Mouse (Mus musculus): ENCODE measurements at regions not wholly inside any gene's neighbourhood (a gene's known extent, or its start where the extent isn't known, plus 50 kb on each side); places are given as distances from the start of the nearest gene placed in this dataset.
"Not testable (repeated sequence)": the region's sequence is repeated elsewhere in the genome, so short reads cannot be mapped to it uniquely, and the experiment has no call there.

DNA sequence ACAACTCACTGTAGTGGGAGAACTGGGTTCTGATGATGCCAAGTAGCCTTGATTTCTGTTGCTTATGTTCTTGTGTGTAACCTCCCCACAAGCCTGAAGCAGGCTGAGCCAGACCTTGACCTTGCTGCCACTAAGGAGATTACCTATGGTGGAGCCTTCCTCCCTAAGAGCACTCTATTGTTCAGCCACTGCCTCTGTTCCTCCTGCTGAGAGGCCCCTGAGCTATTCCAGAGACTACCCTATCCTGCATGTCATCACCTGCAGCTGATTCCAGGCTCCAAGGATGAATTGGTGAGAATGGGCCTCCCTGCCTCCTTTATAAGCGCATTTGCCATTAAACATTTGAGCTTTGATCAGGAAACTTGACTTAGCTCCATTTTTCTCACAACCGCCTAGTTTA is 60.8 kb upstream of the Dnajc1 start:
- not testable (repeated sequence) for DNase-seq (ENCODE audit: low read depth, low spot score)

DNA sequence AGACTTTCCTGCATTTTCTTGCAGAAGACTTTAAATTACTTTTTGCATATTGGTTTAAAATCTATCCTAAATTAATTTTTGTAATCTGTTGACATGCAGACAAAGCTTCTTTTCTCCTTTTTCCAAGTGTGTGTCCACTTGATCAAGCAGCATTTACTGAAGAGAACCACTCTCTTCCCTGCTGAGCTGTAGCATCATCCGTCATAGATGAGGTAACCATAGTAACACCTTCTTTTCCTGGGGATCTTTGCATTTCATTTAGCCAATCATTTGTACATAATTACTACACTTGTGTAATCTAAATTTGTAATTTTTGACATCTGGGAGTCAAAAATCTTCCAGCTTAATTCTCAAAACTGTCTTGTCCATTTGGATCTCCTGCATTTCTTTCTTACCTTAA is 53.2 kb upstream of the Dnajc1 start:
- DNase-seq (ENCODE audit: low read depth, low spot score), result no peak
